Mouse (Mus musculus) heart, embryonic 11.5 days (tissue): Measurements from ENCODE around the gene Naa20. TPM values are rescaled to one million over a fixed set of nuclear protein-coding genes. Genes with fewer than 3 reads are reported as not detected.

Experiments
- ATAC-seq: fragments of 200-750 bp; cut with Nextera tagmentation; replicated peaks from 2 replicates; pipeline ENCODE4 v1.8.0; 2017; ENCODE audit warnings: moderate library complexity; ENCODE audit not compliant: insufficient number of reproducible peaks, low FRiP score, low TSS enrichment
- H3K27ac ChIP-seq: fragments of 300-500 bp; sonication (generic); 2 replicates; pipeline ENCODE4 v1.5.1; 2014; ENCODE audit warnings: mild to moderate bottlenecking, low read depth, low read length
- H3K27me3 ChIP-seq: fragments of 300-500 bp; sonication (generic); 2 replicates; pipeline ENCODE4 v1.6.1; 2014; ENCODE audit warnings: mild to moderate bottlenecking, low read length, mixed read lengths; ENCODE audit not compliant: control insufficient read depth, insufficient read depth
- H3K36me3 ChIP-seq: fragments of 300-500 bp; sonication (generic); 2 replicates; pipeline ENCODE4 v1.6.1; 2014; ENCODE audit warnings: mild to moderate bottlenecking, low read length, moderate library complexity, mixed read lengths; ENCODE audit not compliant: control insufficient read depth, insufficient read depth
- H3K4me1 ChIP-seq: fragments of 300-500 bp; sonication (generic); 2 replicates; pipeline ENCODE4 v1.6.1; 2014; ENCODE audit warnings: low read length; ENCODE audit not compliant: control insufficient read depth, insufficient read depth
- H3K4me2 ChIP-seq: fragments of 300-500 bp; sonication (generic); 2 replicates; pipeline ENCODE4 v1.6.1; 2014; ENCODE audit warnings: mild to moderate bottlenecking, moderate library complexity
- H3K4me3 ChIP-seq: fragments of 300-500 bp; sonication (generic); 2 replicates; pipeline ENCODE4 v1.5.1; 2014; ENCODE audit warnings: low read depth, low read length
- H3K9ac ChIP-seq: fragments of 300-500 bp; sonication (generic); 2 replicates; pipeline ENCODE4 v1.6.1; 2014; ENCODE audit warnings: mild to moderate bottlenecking, low read depth, low read length, moderate library complexity
- H3K9me3 ChIP-seq: fragments of 300-500 bp; sonication (generic); replicated peaks from 2 replicates; pipeline ENCODE4 v1.6.1; 2016; ENCODE audit warnings: low read length; ENCODE audit not compliant: control insufficient read depth
- WGBS: fragments of 180-500 bp; shearing (Covaris S2); extraction: QIAGEN DNeasy Blood & Tissue Kit; methylation state at CpG from one replicate; pipeline ENCODE4 v1.1.7; 2014; ENCODE audit not compliant: insufficient replicate concordance; 5-methylcytosine and 5-hydroxymethylcytosine counted together
- polyA plus RNA-seq: library from polyadenylated mRNA; unstranded; fragments of >200 nt; fragmentation: Nextera tagmentation; extraction: Ambion mirVana; gene quantifications from 2 replicates; pipeline ENCODE4 v1.2.1, GENCODE M21; 2014

Gene Naa20
- polyA plus RNA-seq, 1 experiment from 2014 or later: 185 TPM

DNA sequence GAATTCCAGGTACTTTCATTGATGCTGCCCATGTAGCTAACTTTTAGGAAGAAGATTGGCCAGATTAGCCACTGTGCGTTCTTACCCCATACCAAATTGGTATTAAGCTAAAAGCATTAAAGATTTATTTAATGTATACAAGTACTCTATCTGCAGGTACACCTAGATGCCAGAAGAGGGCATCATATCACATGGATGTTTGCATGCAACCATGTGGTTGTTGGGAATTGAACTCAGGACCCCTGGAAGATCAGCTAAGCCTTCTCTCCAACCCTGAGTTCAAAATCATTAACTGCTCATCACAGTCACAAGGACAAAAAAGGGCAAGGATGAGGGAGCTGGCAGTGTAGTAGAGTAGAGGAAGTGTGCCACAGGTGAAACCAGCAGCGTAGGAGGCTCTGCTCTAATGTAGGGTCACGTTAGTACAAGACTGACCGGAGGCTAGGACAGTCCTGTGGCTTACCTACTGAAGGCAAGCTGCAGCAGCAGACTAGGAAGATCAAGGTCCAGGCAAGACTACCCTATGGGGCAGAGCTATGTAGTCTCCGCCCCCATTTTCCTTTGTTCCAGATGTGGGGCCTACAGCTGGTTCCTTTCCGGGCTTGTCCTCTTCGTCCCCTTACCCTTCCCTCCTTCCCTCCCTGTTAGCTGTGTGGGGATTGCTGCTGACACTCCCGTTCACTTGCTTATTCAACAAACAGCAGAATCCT lies 19.2 kb downstream of the Naa20 start:
- ATAC-seq: no peak
- H3K4me1 ChIP-seq: no peaks in the 10 kb centered on the region
- H3K9ac ChIP-seq: no peak overlapping the region
- peaks cover 27% of the 10 kb centered on the region for H3K36me3 ChIP-seq
- no peak overlapping the region for H3K4me3 ChIP-seq
- H3K27ac ChIP-seq: no peak overlapping the region
- WGBS: 94% methylated on average over 8 of the region's 8 CpGs
- no peaks in the 10 kb centered on the region for H3K9me3 ChIP-seq
- no peak overlapping the region for H3K4me2 ChIP-seq
- no peaks in the 10 kb centered on the region for H3K27me3 ChIP-seq

DNA sequence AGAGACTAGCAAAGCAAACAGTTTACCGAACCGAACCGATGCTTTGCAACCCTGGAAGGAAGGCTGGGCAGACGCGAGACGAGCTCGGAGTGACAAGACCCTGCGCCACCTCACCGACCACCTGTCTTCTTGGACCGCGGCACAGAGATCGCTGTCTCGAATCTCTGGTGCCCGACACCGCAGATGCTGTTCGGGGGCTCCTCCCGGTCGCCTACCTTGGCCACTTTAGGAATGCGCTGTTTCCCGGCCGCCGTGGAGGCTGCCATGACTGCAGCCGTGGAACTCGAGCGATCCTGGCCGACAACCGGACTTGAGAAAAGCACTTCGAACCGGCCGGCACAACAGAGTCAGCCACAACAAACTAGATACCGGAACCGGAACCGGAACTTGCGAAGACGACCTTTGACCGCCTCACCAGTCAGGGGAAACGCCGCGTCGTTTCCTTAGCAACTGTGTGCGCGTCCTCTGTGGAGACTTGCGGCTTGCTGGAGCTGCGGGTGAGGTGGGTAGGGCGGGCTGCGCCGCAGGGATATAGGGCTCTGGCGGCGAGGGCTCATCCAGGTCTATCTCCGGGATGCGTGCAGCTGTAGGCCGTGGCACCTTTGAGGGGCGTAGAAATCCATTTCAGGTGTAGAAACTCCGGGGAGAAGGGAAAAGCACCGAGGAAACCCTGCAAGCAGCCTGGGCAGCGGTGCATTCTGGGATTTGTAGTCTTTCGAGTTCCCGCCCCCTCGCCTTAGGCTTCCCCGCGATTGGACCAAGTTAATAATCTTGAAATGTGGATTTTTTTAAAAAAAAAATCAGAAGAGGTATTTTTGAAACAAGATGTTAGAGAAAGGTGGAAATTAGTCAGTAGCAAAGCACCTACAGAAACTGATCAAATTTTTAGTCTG lies 32.7 kb downstream of the Naa20 start, which contains the start of the genes Cfap61 and Crnkl1:
Gene Cfap61 (plus strand): TSS at position 446 of the 893 bp plus-strand sequence.
Gene Crnkl1 (minus strand): TSS at position 676 of the 893 bp plus-strand sequence.
- peak; percentile 93 for ATAC-seq
- peak within 1 kb of the TSS; percentile 95 for H3K4me2 ChIP-seq
- H3K4me1 ChIP-seq: peaks cover 8% of the 10 kb centered on the region
- no peaks in the 10 kb centered on the region for H3K27me3 ChIP-seq
- no peaks in the 10 kb centered on the region for H3K9me3 ChIP-seq
- peaks cover 7% of the 10 kb centered on the region; the same call in 1 of the 2 replicates for H3K36me3 ChIP-seq
- H3K9ac ChIP-seq: peak within 1 kb of the TSS; percentile 74
- under 1% methylated on average over 61 of the region's 61 CpGs for WGBS
- no peak within 1 kb of the TSS for H3K27ac ChIP-seq
- H3K4me3 ChIP-seq: peak within 1 kb of the TSS; percentile 92

GRCm38 (mm10) chr2:145936975-145937374 lies 35.1 kb downstream of the Naa20 start:
- ATAC-seq: no peak
- Histone ChIP-seq H3K4me3 (no peak overlapping the region), H3K4me2 (no peak overlapping the region; the same call in 1 of the 2 replicates)

GRCm38 (mm10) chr2:145941403-145941802 lies 39.5 kb downstream of the Naa20 start:
- H3K27me3 ChIP-seq: no peaks in the 10 kb centered on the region
- 55% methylated on average over 3 of the region's 3 CpGs for WGBS
- H3K36me3 ChIP-seq: no peaks in the 10 kb centered on the region
- H3K27ac ChIP-seq: no peak overlapping the region
- ATAC-seq: no peak
- H3K4me3 ChIP-seq: no peak overlapping the region
- no peaks in the 10 kb centered on the region for H3K9me3 ChIP-seq
- no peaks in the 10 kb centered on the region for H3K4me1 ChIP-seq
- H3K9ac ChIP-seq: no peak overlapping the region
- H3K4me2 ChIP-seq: no peak overlapping the region

More at GRCm38 (mm10) chr2:145936975-145937374, 35.1 kb downstream of the Naa20 start:
- no peaks in the 10 kb centered on the region for H3K9me3 ChIP-seq
- peak overlapping the region; percentile 52; the same call in 1 of the 2 replicates for H3K27ac ChIP-seq
- no peaks in the 10 kb centered on the region for H3K36me3 ChIP-seq
- peaks cover 8% of the 10 kb centered on the region for H3K4me1 ChIP-seq
- no peak overlapping the region for H3K9ac ChIP-seq
- WGBS: 52% methylated on average over 8 of the region's 8 CpGs
- no peaks in the 10 kb centered on the region for H3K27me3 ChIP-seq

- no peak overlapping the region for H3K9ac ChIP-seq
- WGBS: 81% methylated on average over 3 of the region's 3 CpGs
- ATAC-seq: no peak
- no peak overlapping the region for H3K4me3 ChIP-seq
- no peak overlapping the region for H3K27ac ChIP-seq
- H3K36me3 ChIP-seq: no peaks in the 10 kb centered on the region
- H3K9me3 ChIP-seq: no peaks in the 10 kb centered on the region
- no peaks in the 10 kb centered on the region for H3K4me1 ChIP-seq
- no peak overlapping the region for H3K4me2 ChIP-seq
- H3K27me3 ChIP-seq: no peaks in the 10 kb centered on the region
These were observed 42.4 kb downstream of the Naa20 start for GRCm38 (mm10) chr2:145944286-145944685.

DNA sequence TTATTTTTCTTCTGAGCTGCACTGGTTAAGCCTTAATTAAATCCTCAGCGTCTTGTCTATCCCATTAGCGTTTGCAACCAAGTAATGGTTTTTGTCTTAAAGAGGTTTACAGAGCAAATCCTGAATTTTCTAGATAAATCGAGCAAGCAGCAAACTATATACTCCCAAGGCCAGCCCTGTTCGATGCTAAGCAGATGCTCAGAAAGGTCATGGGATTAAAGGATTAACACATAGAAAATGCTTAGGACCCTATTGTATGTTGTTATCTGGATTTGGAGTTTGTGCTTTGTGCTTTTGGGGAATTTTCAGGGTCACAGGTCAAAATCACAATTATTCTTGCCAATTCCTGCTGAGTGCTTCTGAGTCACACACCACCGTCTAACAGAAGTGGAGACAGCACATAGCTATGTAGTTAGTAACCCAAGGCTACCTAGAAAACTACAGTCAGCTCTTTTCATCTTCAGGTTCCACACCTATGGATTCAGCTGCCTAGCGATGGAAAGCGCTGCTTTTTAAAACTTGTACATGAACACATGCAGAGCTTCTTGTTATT lies 46.6 kb downstream of the Naa20 start:
- H3K4me3 ChIP-seq: no peak overlapping the region
- no peaks in the 10 kb centered on the region for H3K9me3 ChIP-seq
- no peak for ATAC-seq
- 73% methylated on average over 7 of the region's 7 CpGs for WGBS
- H3K4me2 ChIP-seq: no peak overlapping the region
- no peak overlapping the region for H3K27ac ChIP-seq
- no peaks in the 10 kb centered on the region for H3K4me1 ChIP-seq
- H3K9ac ChIP-seq: no peak overlapping the region
- H3K27me3 ChIP-seq: no peaks in the 10 kb centered on the region
- H3K36me3 ChIP-seq: no peaks in the 10 kb centered on the region

DNA sequence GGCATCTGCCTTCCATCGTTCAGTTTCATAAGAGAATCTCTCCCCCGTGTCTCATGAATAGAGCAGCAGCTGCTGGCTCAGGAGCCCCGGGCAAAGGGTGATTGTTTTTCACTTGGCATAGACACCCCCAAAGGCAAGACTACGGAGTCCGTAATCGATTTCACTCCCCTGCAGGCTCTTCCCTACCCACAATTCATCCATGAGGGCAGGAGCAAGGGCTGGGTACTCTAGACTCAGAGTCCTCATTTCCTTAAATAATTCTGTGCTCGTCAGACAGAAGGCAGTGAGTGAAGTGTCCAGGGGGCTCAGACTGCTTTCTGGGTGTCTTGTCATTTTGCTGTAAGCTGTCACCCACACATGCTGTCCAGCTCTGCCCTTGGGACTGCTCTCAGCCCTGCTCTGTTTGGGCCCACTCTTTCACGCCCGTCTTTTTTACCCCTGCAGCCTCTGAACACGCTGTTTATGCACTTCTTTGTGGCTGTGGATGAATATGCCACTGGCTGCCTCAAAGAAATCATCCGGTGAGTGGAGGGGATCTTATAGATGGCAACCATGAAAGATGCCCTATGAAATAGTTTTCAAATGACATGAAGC lies 47.7 kb downstream of the Naa20 start:
- no peak for ATAC-seq
- Histone ChIP-seq H3K9ac (no peak overlapping the region), H3K9me3 (no peaks in the 10 kb centered on the region), H3K36me3 (no peaks in the 10 kb centered on the region), H3K4me2 (no peak overlapping the region), H3K4me3 (no peak overlapping the region), H3K4me1 (no peaks in the 10 kb centered on the region), H3K27ac (no peak overlapping the region), H3K27me3 (no peaks in the 10 kb centered on the region)
- 63% methylated on average over 11 of the region's 11 CpGs for WGBS

DNA sequence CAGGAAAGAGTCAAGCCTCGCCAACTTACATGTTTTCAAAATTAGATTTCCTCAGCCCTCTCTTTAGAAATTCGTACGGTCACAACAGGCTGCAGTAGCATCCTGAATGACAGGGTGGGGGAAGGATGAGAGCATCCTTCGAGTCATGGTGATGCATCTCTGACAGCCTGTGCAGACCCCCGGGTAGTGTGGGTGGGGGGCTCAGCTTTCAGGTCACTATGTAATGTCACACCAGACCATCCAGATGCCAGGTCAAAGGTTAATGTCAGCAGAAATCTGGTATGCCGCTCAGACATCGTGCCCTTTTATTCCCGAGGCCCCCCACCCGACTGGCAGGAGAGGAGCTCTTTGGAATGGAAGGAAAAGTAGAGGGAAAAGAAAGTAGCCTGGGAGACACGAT lies 48.3 kb downstream of the Naa20 start:
- Histone ChIP-seq H3K9me3 (no peaks in the 10 kb centered on the region), H3K27ac (no peak overlapping the region), H3K4me2 (no peak overlapping the region), H3K27me3 (no peaks in the 10 kb centered on the region), H3K4me3 (no peak overlapping the region), H3K36me3 (no peaks in the 10 kb centered on the region), H3K4me1 (no peaks in the 10 kb centered on the region), H3K9ac (no peak overlapping the region)
- no peak for ATAC-seq
- WGBS: 48% methylated on average over 10 of the region's 10 CpGs
